Mouse (Mus musculus) spleen, adult 2 months (tissue): ENCODE data around the gene Wnt7b.

Source experiments
- CTCF ChIP-seq: fragments of 200-500 bp; IDR thresholded peaks from 2 replicates; pipeline ENCODE4 v1.5.1; 2011; ENCODE audit warnings: mild to moderate bottlenecking, inconsistent platforms; ENCODE audit not compliant: insufficient read depth, insufficient read length, insufficient replicate concordance; ENCODE audit errors: extremely low read depth
- POLR2A ChIP-seq: fragments of 200-500 bp; IDR thresholded peaks from 2 replicates; pipeline ENCODE4 v1.6.1; 2011; ENCODE audit warnings: low read depth, low read length, inconsistent platforms

- TF ChIP-seq CTCF (no peak), POLR2A (no peak)
These were observed 659 bp downstream of the Wnt7b start for GRCm38 (mm10) chr15:85581563-85582064.
